Comparison of ENCODE assay signal across 11 mouse cellular contexts in genomic region chr4:32280401-32280800, GRCm38 (mm10). TPM values are rescaled to one million over a fixed set of nuclear protein-coding genes. Genes with fewer than 3 reads are reported as not detected.
DNase-seq lines count a peak whose midpoint lies in the region; ATAC-seq and TF ChIP-seq lines count a peak whose summit lies in the region.
"Had no signal": no experiment of that assay in that cellular context is flagged by ENCODE, and none has a peak within 500 bp of the region (broad histone marks: within the 10 kb centered on the region; RNA-seq: fewer than 3 reads in every experiment).

No protein-coding gene starts in this region.

- H3K9me3 ChIP-seq in forebrain, postnatal 0 days (ENCODE audit: low read length): no peaks in the 10 kb centered on the region
- H3K9me3 ChIP-seq in forebrain, embryonic 16.5 days (ENCODE audit: control insufficient read depth, low read length): no peaks in the 10 kb centered on the region
- no peaks in the 10 kb centered on the region for H3K9me3 ChIP-seq in limb, embryonic 15.5 days

- H3K27me3 ChIP-seq in forebrain, postnatal 0 days (ENCODE audit: insufficient read depth, low read length): no peaks in the 10 kb centered on the region
- H3K27me3 ChIP-seq in forebrain, embryonic 16.5 days (replicated peaks; ENCODE audit: control insufficient read depth, insufficient read depth, low read length): no peaks in the 10 kb centered on the region
- H3K27me3 ChIP-seq in spleen, adult 2 months (ENCODE audit: control insufficient read depth, insufficient read depth, low read length): no peaks in the 10 kb centered on the region
- H3K27me3 ChIP-seq in limb, embryonic 15.5 days: no peaks in the 10 kb centered on the region
- no peaks in the 10 kb centered on the region for H3K27me3 ChIP-seq in kidney, adult 2 months (replicated peaks; ENCODE audit: control insufficient read depth, insufficient read depth, low read length)

- TF ChIP-seq POLR2A in spleen, adult 2 months (IDR thresholded peaks at IDR 0.05; ENCODE audit: low read depth, low read length): no peak
- no peak for TF ChIP-seq POLR2A in kidney, adult 2 months (IDR thresholded peaks at IDR 0.05; ENCODE audit: low read depth, low read length)

- ATAC-seq in forebrain, postnatal 0 days: peak; percentile 42; the same call in 1 of the 2 replicates
- ATAC-seq in forebrain, embryonic 16.5 days: no peak
- ATAC-seq in limb, embryonic 15.5 days (ENCODE audit: insufficient number of reproducible peaks, low FRiP score, low TSS enrichment, low read depth): no peak

- H3K36me3 ChIP-seq in forebrain, postnatal 0 days (ENCODE audit: insufficient read depth): no peaks in the 10 kb centered on the region
- H3K36me3 ChIP-seq in forebrain, embryonic 16.5 days (ENCODE audit: control insufficient read depth, insufficient read depth): no peaks in the 10 kb centered on the region
- H3K36me3 ChIP-seq in spleen, adult 2 months (ENCODE audit: control insufficient read depth, insufficient read depth, low read length): no peaks in the 10 kb centered on the region
- H3K36me3 ChIP-seq in limb, embryonic 15.5 days: no peaks in the 10 kb centered on the region
- H3K36me3 ChIP-seq in kidney, adult 2 months (ENCODE audit: control insufficient read depth, insufficient read depth, low read length): no peaks in the 10 kb centered on the region

- DNase-seq in forebrain, postnatal 0 days: no peak
- DNase-seq in spleen, adult 2 months (ENCODE audit: low read depth in 1 of 2, low spot score in 2 of 2): peak in 1 of 2 experiments; percentile 38
- DNase-seq in spleen, adult 12 weeks (ENCODE audit: low spot score): no peak
- peak; percentile 58 for DNase-seq in thymus, postnatal 4 days
- DNase-seq in kidney, adult 2 months: no peak
- no peak for DNase-seq in embryo, embryonic 10 days (ENCODE audit: low spot score)
- DNase-seq: cerebellum, adult 11-12 months; kidney, postnatal 25 days; right cerebral cortex, postnatal 25 days had no signal

- no peak overlapping the region for H3K27ac ChIP-seq in forebrain, postnatal 0 days (ENCODE audit: low read depth, low read length)
- no peak overlapping the region for H3K27ac ChIP-seq in forebrain, embryonic 16.5 days (ENCODE audit: low read length)
- peak overlapping the region; percentile 29 for H3K27ac ChIP-seq in spleen, adult 2 months (ENCODE audit: insufficient read depth, low read length)
- peak overlapping the region; percentile 51 for H3K27ac ChIP-seq in limb, embryonic 15.5 days
- no peak overlapping the region for H3K27ac ChIP-seq in kidney, adult 2 months (ENCODE audit: insufficient read depth, low read depth, low read length)

- H3K4me1 ChIP-seq in forebrain, postnatal 0 days (ENCODE audit: insufficient read depth): 0 out of 2 replicates have a peak, but pooled peaks cover 5% of the 10 kb centered on the region
- H3K4me1 ChIP-seq in forebrain, embryonic 16.5 days (replicated peaks; ENCODE audit: control insufficient read depth, insufficient read depth, low read length): peaks cover 11% of the 10 kb centered on the region
- H3K4me1 ChIP-seq in spleen, adult 2 months (ENCODE audit: control insufficient read depth, insufficient read depth, insufficient read length): peaks cover 12% of the 10 kb centered on the region; the same call in 1 of the 2 replicates
- peaks cover 8% of the 10 kb centered on the region; the same call in 1 of the 2 replicates for H3K4me1 ChIP-seq in limb, embryonic 15.5 days
- no peaks in the 10 kb centered on the region; the same call in 1 of the 2 replicates for H3K4me1 ChIP-seq in kidney, adult 2 months (ENCODE audit: control insufficient read depth, insufficient read depth, low read length)

- no peak for TF ChIP-seq CTCF in forebrain, postnatal 0 days (IDR thresholded peaks at IDR 0.05; ENCODE audit: low read depth)
- no peak for TF ChIP-seq CTCF in spleen, adult 2 months (IDR thresholded peaks at IDR 0.05; ENCODE audit: extremely low read depth, insufficient read depth, insufficient read length, insufficient replicate concordance)
- no peak for TF ChIP-seq CTCF in kidney, adult 2 months (conservative IDR thresholded peaks at IDR 0.05; ENCODE audit: insufficient read depth, insufficient read length, low read depth, low read length)

- no peak overlapping the region for H3K4me3 ChIP-seq in forebrain, postnatal 0 days (ENCODE audit: low read depth, low read length)
- no peak overlapping the region for H3K4me3 ChIP-seq in forebrain, embryonic 16.5 days (replicated peaks; ENCODE audit: low read length)
- H3K4me3 ChIP-seq in spleen, adult 2 months (ENCODE audit: extremely low read depth, insufficient read depth, insufficient read length): no peak overlapping the region
- H3K4me3 ChIP-seq in limb, embryonic 15.5 days: no peak overlapping the region
- H3K4me3 ChIP-seq in kidney, adult 2 months (ENCODE audit: insufficient read depth, low read depth, low read length): no peak overlapping the region

- no peak overlapping the region for H3K4me2 ChIP-seq in forebrain, postnatal 0 days (ENCODE audit: low read depth)
- no peak overlapping the region for H3K4me2 ChIP-seq in forebrain, embryonic 16.5 days (ENCODE audit: low read length)
- H3K4me2 ChIP-seq in limb, embryonic 15.5 days: no peak overlapping the region

- no peak overlapping the region for H3K9ac ChIP-seq in forebrain, postnatal 0 days
- H3K9ac ChIP-seq in forebrain, embryonic 16.5 days (replicated peaks; ENCODE audit: low read depth, low read length): no peak overlapping the region
- no peak overlapping the region for H3K9ac ChIP-seq in limb, embryonic 15.5 days

- WGBS in forebrain, postnatal 0 days: 50% methylated on average over 6 of the region's 6 CpGs
- 50% methylated on average over 6 of the region's 6 CpGs for WGBS in forebrain, embryonic 16.5 days
- 14% methylated on average over 6 of the region's 6 CpGs for WGBS in spleen, adult 2 months
- 20% methylated on average over 6 of the region's 6 CpGs for WGBS in limb, embryonic 15.5 days
- WGBS in kidney, adult 2 months: 65% methylated on average over 6 of the region's 6 CpGs

RNA-seq across cellular contexts. Expression of gene Bach2, which starts 41.8 kb away (rescaled TPM):
- total RNA-seq in forebrain, postnatal 0 days (2014; rRNA removed): 16.2 and 19.0 TPM in 2 replicates
- polyA plus RNA-seq in forebrain, postnatal 0 days (2015; fragmentation: Nextera tagmentation; extraction: Ambion mirVana): 9.1 and 16.0 TPM in 2 replicates
- polyA plus RNA-seq in forebrain, embryonic 16.5 days (2015; fragmentation: Nextera tagmentation; extraction: Ambion mirVana): 32.7 and 33.3 TPM in 2 replicates
- 14.1 and 16.5 TPM in 2 replicates for polyA plus RNA-seq in spleen, adult 2 months (2012; rRNA removed)
- 5.8 TPM in 2 replicates for polyA plus RNA-seq in limb, embryonic 15.5 days (2015; fragmentation: Nextera tagmentation; extraction: Ambion mirVana)
- 1.9 and 2.5 TPM in 2 replicates for polyA plus RNA-seq in kidney, adult 2 months (2012; rRNA removed)

Comparison
In these comparisons a context has a peak if more than half of its experiments do, and no peak if none do; other contexts are left out.
1. H3K27ac ChIP-seq: peak in spleen, adult 2 months (single experiment) and limb, embryonic 15.5 days (single experiment); none in forebrain, postnatal 0 days (single experiment), forebrain, embryonic 16.5 days (single experiment) and kidney, adult 2 months (single experiment).